Mouse (Mus musculus) thymus, postnatal 36 days (tissue): ENCODE results near the gene Acly.
A peak's percentile ranks its signal among the peaks of the same experiment; 100 is the strongest.

ENCODE experiments used
- DNase-seq, 2 experiments: peaks; one replicate each; pipeline ENCODE4 v3.0.0; 2022; ENCODE audit warnings: mixed read lengths in 2 of 2

The Acly gene

DNA sequence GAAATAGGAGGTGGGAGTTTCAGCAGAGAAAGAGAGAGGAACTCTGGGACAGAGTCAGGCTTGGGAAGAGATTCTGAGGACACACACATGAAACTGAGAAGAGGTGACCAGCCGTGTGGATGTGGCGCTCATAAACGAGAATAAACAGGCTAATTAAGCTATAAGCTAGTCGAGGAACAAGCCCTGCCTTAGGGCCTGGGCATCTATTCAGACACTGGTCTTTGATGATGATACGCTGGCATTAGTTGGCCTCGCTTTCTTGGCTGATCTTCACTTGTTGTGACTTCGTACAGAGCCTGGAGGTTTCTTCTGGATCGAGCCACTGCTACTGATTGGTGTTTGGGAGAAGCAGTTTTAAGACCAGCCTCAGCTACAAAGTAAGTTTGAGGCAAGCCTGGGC is 21.8 kb downstream of the Acly start:
- no peak for DNase-seq

DNA sequence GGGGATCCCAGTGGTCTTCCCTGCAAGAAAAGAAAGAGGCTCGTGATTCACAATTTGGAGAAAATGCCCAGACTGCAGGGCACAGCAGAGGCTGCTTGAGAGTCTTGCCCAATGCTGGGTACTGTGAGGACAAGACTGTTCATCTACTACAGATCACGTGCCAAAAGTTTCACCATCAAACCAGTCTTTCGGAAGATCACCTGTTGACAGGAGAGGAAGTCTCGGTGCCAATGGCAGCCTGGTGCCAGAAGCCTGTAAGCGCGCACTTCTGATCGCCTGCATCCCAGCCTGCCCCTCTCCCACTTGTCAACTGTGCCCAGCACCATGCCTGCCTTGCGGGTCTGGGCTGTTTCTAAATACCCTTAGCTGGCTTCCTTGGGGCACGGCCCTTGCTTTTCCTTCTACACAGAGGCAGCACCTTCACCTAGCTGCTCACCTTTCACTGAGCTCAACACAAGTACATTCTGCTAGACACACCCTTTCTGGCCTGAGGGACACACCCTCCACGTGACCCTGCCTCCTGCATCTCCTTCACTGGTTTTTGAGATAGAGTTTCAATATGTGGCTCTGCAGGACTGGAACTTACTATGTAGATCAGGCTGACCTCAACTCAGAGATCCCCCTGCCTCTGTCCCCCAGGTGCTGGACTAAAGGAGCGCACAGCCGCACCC is 22.7 kb downstream of the Acly start:
- DNase-seq = no peak

DNA sequence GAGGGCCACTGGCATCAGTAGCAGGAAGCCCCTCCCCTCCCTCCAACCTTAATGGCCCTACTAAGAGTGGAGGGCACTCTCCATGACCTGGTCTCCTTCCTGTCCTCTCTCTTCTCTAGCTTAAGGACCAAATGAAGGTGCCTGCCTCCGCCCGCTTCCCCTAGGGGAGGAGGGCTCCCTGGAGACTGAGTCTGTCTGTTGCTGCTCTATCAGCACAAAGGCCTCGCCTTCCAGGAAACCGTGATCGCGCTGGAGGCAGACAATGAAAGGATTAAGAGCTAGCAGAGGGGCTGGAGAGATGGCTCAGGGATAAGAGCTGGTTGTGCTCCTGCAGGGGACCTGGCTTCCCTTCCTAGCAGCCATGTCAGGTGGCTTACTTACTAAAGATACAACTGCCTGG is 26.5 kb downstream of the Acly start:
- DNase-seq = no peak

DNA sequence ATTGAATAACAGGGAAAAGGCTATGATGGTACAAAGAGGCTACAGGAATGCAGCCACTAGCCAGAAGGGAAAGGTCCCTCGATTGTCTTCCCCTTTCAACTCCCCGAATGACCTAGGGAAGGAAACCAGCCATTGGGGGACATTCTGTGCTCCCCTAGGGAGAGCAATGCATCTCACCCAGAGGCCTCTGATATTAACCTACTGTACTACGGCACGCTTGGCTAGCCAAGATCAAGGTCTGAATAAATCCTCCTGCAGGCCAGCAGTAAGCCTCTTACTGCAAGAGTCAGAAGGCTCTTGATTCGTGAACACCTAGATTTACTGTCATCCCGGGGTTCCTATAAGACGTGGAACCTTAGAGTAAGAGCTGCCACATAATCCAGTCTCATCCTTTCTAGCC is 27.1 kb downstream of the Acly start:
- no peak for DNase-seq

DNA sequence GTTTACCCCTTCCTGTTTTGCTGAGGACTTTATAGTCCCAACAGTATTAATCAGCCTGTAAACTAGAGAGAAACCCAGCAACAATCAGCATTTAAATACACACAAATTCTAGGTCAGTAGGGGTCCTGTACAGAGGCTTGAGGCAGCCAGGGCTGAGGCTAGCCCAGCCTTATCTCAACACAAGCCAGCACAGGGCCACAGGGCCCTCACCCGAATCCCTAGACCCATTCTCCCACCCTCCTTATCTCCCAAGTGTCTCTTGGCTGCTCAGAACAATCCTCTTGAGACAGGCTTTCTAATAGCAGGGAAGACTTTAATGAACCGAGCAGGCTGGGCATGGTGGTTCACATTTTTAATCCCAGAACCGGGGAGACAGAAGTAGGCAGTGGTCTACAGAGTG is 27.6 kb downstream of the Acly start:
- no peak for DNase-seq

DNA sequence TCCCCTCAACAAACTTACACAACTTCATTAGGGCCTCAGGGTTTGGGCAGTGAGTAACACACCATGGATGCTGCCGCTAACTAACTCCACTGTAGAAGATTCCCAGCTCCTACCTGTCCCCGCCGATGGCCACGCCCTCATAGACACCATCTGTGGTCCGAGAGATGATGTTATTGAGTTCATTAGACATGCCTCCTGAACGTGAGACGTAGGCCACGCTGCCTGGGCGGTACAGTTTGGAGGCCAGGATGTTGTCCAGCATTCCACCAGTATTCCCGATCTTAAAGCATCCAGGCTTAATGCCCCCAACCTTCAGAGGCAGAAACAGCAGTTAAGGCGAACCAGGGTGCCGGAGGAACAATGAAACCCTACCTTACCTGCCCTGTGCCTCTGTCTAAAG is 34.0 kb downstream of the Acly start:
- DNase-seq = no peak

DNA sequence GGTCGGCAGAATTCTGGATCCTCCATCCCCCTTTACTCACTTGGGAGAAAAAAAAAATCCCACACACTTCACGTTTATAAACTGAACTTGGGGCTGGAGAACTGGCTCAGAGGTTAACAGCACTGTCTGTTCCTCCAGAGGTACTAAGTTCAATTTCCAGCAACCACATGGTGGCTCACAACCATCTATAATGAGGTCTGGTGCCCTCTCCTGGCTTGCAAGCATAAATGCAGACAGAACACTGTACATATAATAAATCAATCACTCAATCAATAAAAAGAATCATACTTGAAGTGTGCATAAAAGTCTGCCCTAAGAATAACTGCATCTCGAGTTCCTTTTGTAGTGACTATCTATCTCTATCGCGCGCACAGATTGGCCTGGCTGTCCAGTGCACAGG is 36.8 kb downstream of the Acly start:
- DNase-seq = no peak

DNA sequence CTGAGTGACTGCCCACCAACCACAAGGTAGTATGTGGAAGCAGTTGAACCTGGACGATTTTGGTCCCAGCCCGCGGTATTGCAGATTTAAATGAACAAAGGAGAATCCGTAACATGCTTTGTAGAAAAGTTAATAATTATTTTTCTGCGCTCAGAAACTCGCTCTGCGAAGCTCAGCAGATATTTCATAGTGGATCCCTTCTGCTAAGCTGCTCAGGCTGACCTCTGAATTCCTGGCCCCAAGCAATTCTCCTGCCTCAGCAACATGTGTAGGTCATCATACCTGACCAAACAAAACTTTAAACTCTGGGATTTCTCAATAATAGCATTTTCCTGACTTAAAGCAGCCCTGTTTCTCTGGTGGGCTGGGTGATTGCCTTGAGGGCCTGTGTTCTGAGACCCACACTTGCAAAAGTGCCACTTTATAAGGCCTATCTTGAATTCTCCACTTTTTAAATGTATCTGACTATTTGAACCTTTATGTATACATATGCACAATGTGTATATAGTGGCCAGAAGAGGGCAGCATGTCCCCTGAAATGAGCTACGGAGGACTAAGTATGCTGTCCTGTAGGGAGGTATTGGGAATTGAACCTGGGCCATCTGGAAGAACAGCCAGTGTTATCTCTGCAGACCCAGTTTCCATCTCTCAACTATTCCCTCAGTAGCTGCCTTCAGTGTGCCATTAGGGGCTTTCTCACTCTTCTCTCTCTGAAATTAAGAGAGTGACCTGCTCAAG is 41.8 kb downstream of the Acly start:
- peak; percentile 11 to 19 for DNase-seq

DNA sequence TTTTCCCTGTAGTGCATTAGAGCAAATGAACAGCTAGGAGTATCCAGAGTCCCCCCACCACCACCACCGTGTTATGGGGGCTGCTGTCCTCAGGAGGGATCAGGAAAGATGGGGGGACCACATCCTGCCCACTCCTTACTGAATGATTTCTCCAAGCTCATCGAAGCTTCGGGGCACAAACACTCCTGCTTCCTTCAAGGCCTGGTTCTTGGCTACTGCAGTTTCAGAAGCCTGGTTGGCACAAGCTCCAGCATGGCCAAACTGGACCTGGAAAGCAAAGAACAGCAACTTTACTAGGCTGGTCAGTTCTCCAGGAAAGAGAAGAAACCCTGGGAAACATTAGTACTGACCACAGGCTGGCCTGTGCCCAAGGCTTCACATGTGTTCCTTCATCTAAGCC is 43.3 kb downstream of the Acly start:
- no peak for DNase-seq

DNA sequence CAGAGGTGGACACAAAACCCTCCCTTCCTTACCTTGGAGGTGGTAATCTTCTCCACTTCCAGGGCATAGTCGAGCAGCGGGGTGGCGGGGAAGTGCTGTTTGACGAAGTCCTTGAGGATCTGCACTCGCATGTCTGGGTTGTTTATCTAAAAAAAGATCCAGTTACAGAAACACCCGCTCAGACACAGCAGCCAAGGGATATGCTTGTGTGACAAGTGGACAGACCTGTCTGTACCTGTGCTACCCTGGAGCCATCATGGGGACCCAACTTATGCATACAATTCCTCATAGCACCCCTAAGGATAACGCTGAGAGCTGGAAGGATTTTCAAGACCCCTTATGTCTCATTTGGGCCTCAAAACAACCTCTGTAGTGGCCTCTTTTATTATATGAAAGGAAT is 48.6 kb downstream of the Acly start:
- DNase-seq = no peak

DNA sequence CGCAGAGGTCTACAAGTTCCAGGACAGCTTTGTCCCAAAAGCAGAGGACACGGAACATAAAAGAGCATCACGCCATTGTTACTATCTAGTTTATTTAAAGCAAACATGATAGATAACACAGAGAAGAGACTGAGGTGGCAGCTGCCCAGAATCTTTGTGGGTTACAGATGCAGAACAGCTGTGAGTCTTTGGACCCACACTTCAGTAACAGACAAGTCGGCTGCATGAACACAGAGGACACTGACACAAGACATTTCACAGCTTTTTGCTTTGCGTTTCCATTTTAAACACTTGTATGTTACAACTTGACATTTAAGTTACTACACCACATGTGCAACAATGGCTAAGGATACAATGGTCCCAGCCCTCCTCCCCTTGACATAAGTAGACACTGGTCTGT is 51.5 kb downstream of the Acly start:
- no peak for DNase-seq

DNA sequence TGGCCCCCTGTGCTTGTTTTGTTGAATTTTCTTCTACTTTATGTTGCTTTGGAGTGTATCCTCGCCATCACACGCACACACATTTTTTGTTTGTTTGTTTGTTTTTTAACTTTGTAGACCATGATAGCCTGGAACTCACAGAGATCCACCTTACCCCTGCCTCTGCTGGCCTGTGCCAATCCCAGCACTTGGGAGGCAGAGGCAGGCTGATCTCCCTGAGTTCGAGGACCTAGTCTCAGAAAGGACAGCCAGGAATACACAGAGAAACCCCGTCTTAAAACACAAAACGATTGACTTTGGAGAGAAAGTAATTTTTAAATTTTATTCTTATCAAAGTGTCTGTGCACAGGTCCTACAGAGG is 54.9 kb downstream of the Acly start:
- no peak for DNase-seq

DNA sequence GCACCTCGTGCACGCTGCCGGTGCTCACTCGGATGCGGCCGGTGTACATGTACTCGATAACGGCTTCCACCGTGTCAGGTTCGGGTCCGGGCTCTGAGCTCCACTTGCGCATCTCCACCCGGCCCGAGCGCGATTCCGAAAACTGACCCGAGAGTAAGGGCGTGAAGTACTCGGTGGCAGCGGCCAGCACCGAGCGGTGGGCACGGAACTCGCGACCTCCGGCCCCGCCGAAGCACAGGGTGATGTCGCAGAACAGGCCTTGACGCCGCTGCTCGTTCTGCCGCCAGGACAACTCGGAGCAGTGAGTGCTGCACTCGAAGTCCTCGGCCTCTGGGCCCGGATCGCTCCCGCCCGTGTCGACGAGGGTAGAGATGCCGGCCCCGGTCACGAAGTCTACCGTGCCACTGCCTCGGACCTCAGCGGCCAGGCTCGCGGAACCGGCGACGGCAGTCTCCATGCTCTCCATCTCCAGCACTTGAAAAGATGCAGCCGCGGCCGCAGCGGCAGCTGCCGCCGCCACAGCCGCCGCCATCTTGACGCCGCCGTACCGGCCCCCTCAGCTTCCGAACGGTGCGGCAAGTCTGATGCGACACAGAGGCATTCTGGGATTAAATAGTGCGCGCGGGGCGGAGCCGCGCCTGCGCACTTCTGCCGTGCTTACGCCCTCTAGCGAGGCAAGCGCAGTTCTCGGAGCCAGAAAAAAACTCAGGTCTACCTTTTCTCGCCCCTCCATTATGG is 55.4 kb downstream of the Acly start, which contains the start of gene Klhl11:
Klhl11 (minus strand) TSS at position 545 of the 738 bp plus-strand sequence.
- DNase-seq = peak; percentile 91

DNA sequence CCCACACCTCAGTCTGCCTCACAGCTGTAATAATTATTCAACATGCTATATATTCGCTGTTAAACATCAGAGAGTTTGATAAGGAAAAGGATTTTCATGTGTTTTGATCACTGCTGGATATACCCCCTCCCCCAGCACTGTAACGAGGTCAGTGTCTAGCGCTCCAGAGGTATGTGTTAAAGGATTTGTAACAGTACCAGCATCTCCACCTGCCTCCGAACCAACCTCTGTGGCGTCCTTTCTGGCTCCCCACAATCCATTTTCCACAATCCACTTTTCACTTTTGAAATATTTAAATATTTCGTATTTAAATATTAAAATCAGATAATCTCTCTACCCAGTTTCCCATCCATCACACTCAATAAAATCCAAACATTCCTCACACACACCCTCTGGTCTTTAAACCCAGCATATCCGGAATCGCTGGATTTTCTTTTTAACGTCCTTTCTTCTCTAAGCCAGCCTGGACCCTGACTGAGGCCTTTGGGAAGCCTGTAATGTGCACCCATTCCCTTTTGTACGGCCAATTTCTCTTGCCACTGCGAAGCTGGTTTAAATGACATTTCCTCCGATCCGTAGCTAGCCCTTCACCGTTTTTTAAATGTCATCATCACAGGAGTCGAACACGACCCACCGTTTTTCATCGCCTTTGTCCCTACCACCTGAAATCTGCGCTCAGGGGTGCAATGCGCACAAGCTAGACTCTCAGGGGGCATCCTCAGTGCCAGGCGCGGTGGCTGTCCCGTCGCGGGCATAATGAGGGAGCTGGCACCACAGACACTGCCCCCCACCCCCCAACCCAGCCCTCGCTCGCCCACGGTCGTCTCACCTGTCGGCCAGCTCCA is 56.2 kb downstream of the Acly start:
- DNase-seq = no peak

DNA sequence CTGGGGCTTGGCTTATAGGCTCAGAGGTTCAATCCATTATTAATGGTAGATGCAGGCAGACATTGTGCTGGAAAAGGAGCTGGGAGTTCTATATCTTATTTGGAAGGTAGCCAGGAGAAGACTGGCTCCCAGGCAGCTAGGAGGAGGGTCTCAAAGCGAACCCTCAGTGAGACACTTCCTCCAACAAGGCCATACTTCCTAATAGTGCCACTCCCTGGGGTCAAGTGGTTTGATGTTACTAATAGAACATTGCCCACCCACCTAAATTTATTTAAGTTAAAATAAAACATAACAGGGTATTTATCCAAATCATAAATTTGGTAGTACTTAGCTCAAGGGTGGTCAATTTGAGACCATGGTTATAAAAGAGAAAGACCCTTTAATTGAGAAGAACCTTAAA is 62.0 kb downstream of the Acly start:
- no peak for DNase-seq

DNA sequence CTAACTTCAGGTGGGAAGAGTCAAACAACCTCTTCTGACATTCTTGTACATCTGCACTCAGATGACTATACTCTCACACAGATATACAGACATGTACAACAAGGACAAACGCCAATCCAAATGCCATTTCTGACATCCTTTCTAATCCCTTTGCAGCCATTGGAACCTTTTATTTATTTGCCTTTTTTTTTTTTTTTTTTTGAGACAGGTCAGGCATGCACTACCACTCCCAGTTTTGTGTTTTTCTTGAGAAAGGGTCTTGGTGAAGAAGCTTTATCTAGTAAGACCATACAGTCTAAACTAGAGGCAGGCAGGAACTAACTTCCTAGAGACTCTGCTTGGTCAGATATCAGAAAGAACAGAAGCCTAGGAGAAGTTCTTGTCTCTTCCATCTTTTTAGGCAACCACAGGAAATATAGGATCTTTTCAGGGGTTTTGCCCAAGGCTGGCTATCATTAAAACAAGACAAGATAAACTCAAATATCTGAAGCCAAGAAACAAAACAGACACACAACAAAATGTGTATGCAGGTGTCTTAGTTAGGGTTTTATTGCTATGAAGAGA is 62.5 kb downstream of the Acly start:
- DNase-seq = no peak

DNA sequence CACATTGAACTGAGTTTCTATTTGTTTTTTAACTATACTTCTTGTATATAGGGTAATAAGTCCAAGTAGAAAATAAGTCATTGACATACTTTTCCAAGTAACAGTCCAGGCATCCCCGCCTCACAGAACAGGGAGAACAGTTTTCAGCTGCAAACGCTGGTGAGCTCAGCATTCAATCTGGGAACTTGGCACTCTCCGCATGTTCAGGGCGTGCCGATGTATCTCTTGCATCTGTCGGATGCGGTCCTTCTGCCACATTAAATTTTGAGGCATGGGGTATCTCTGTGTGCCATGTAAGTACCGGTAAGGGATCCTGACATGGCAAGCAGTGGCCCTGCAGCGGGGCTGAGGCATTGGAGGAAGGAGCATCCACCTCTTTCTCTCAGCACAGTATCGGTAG is 65.1 kb downstream of the Acly start:
- DNase-seq = no peak

DNA sequence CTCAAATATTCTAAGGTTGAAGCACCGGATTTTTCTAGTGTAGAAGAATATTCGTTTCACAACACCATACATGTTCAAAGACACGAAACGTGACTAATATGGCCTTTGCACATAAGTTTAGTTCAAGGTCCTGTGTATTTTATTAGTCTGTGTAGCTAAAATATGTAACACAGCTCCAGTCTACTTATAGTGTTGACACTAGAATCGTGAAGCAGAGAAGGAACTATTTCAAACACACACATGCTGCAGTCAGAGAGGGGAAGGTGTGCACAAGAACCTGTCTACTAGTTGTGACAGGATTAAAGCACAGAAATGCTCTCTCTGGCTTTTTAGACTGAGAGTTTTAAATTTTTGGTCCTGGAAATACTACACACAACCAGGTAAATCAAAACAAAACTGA is 70.1 kb downstream of the Acly start:
- DNase-seq = no peak

DNA sequence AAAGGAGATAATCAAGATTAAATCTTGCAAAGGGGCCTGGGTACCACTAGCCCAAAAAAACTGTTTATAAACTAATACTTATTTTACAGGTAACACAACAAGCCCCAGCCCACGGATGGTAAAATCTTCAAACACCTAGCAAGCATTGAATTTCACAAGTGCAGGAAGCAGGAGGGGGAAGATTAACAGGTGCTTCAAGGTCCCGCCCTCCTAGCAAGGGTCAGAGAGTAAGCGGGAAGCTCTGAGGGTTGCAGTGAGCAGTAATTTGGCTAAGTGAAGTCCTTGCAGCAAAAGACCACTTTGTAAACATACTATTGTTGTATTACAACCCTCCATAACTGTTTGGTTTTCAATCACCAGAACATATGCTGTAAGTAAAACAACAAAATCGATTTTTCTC is 70.6 kb downstream of the Acly start:
- DNase-seq = no peak

DNA sequence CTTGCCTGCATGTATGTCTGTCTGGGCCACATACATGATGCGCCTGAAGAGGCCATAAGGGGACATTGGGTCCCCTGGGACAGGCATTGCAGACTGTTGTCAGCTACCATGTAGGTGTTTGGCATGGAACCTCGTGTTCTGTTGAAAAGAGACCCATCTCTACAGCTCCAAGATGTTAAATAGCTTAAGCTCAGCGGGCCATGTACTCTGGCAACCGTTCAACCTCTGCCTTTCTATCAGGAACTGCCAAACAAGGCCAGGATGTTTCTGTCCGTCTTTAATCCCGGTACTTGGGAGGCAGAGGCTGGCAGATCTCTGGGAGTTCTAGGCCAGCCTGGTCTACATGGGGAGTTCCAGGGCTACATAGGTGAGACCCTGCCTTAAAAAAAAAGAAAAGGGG is 85.2 kb downstream of the Acly start:
- no peak for DNase-seq

DNA sequence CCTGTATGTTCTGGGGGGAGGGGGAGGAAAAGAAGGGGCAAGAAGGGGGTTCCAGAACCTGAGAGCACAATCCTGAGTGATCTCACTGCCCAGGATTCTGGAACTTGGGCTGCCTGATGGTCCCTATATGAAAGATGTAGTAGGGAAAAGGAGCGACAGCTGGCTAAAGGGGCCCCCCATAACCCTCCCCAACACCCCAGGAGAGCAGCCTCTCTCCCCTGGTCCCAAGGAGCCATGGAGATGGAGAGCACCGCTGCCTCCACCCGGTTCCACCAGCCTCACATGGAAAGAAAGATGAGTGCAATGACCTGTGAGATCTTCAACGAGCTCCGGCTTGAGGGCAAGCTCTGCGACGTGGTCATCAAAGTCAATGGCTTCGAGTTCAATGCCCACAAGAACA is 86.0 kb downstream of the Acly start, which contains the start of the genes Nt5c3b and Klhl10:
Nt5c3b (minus strand) TSS at position 12 of the 400 bp plus-strand sequence.
Klhl10 (plus strand) TSS at position 121 of the 400 bp plus-strand sequence.
- DNase-seq = no peak

DNA sequence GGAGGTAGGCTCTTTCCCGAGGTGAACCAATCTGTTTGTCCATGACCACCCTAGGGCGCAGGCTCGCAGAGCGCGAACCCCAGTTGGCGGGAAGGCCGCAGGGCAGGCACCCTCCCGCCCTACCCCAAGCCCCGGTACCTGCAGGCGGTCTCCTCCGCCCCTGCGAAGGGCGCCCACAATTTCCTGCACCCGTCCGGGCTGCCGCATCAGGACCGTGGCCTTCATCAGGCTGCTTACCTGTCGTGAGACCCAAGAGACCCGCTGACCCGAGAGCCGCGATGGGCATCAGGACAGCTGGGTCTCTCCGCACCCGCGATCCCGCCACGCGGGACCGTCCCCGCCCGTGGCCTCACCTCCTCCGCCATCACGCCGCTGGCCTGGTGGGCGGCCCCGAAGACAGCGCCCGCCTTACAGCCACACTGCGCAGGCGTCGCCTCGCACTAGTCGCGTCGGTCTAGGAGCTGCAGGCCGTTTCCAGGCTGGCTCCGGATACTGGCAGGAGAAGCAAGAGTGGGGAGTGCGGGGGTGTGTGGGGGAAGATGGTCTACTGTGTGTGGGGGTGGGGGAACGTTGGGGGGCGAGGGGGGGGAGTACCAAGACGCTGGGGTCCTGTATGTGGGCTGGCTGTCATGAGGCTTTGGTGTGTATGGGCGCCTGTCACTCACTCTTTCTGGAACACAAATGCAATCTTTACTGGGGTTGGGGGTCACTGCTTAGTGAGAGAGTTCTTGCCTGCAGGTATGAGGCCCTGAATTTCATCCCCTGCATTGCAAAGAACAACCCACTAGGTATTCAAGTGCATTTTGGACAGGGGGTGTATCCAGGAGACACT is 86.9 kb downstream of the Acly start:
- DNase-seq = peak; percentile 88 to 90
